Mouse (Mus musculus) hindbrain, postnatal 0 days (tissue): ENCODE data around the gene Sec14l2. TPM values are rescaled to one million over a fixed set of nuclear protein-coding genes. Genes with fewer than 3 reads are reported as not detected.
"Not testable (repeated sequence)": the region's sequence is repeated elsewhere in the genome, so short reads cannot be mapped to it uniquely, and the experiment has no call there.

Experiments used
- ATAC-seq: fragments of 200-750 bp; cut with Nextera tagmentation; 2 replicates; pipeline ENCODE4 v1.8.0; 2017; ENCODE audit warnings: mild to moderate bottlenecking, moderate TSS enrichment, moderate library complexity
- DNase-seq: peaks from one replicate; pipeline ENCODE4 v3.0.0-alpha.2; 2015; ENCODE audit warnings: low spot score
- H3K27ac ChIP-seq: fragments of 300-500 bp; sonication (generic); 2 replicates; pipeline ENCODE4 v1.5.1; 2014; ENCODE audit warnings: mild to moderate bottlenecking
- H3K27me3 ChIP-seq: fragments of 300-500 bp; sonication (generic); 2 replicates; pipeline ENCODE4 v1.6.1; 2014; ENCODE audit warnings: low read length, mixed read lengths; ENCODE audit not compliant: insufficient read depth
- H3K36me3 ChIP-seq: fragments of 300-500 bp; sonication (generic); 2 replicates; pipeline ENCODE4 v1.6.1; 2014; ENCODE audit warnings: low read length, mixed read lengths; ENCODE audit not compliant: insufficient read depth
- H3K4me1 ChIP-seq: fragments of 300-500 bp; sonication (generic); 2 replicates; pipeline ENCODE4 v1.6.1; 2014; ENCODE audit warnings: antibody characterized with exemption, low read length, mixed read lengths; ENCODE audit not compliant: insufficient read depth
- H3K4me2 ChIP-seq: fragments of 300-500 bp; sonication (generic); 2 replicates; pipeline ENCODE4 v1.6.1; 2014; ENCODE audit warnings: low read depth, mild to moderate bottlenecking, low read length, moderate library complexity, mixed read lengths
- H3K4me3 ChIP-seq: fragments of 300-500 bp; sonication (generic); 2 replicates; pipeline ENCODE4 v1.5.1; 2014; ENCODE audit warnings: low read length
- H3K9ac ChIP-seq: fragments of 300-500 bp; sonication (generic); replicated peaks from 2 replicates; pipeline ENCODE4 v1.6.1; 2014; ENCODE audit warnings: mild to moderate bottlenecking, low read length, moderate library complexity, mixed read lengths
- H3K9me3 ChIP-seq: fragments of 300-500 bp; sonication (generic); 2 replicates; pipeline ENCODE4 v1.6.1; 2016; ENCODE audit warnings: low read length, mixed read lengths
- CTCF ChIP-seq: IDR thresholded peaks from 2 replicates; pipeline ENCODE4 v1.5.1; 2016; ENCODE audit warnings: antibody characterized with exemption, control low read depth, low read depth
- WGBS: fragments of 180-500 bp; shearing (Covaris S2); extraction: QIAGEN DNeasy Blood & Tissue Kit; methylation state at CpG from one replicate; pipeline ENCODE4 v1.1.7; 2014; 5-methylcytosine and 5-hydroxymethylcytosine counted together
- polyA plus RNA-seq: library from polyadenylated mRNA; unstranded; fragments of >200 nt; fragmentation: Nextera tagmentation; extraction: Ambion mirVana; gene quantifications from 2 replicates; pipeline ENCODE4 v1.2.1, GENCODE M21; 2015
- total RNA-seq: library from RNA; depleted of rRNA; stranded (reverse); fragments of >200 nt; gene quantifications from 2 replicates; pipeline ENCODE4 v1.2.3, GENCODE M21; 2014

Gene Sec14l2
- total and polyA plus RNA-seq, 2 experiments from 2014 or later = 8.1 to 13.4 TPM

DNA sequence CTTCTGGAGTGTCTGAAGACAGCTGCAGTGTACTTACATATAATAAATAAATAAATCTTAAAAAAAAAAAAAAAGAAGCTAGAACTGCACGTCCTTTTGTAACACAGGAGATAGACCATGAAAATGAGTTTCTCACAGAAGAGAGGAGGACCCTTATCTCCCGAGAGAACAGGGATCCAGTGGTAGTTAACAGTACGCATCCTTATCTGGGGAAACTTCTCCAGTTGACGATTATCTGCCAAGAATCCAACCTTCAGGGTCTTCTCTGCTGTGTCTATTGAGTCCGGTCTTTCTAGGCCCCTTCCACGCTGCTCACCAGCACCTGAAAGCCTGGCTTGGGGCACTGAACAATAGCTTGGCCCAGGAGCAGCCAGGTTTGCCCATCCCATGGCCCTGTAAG lies 9.2 kb downstream of the Sec14l2 start:
- Histone ChIP-seq H3K4me3 (no peak overlapping the region), H3K4me1 (peaks cover 16% of the 10 kb centered on the region), H3K36me3 (peaks cover 8% of the 10 kb centered on the region; the same call in 1 of the 2 replicates), H3K27ac (no peak overlapping the region), H3K9ac (no peak overlapping the region), H3K9me3 (no peaks in the 10 kb centered on the region), H3K4me2 (no peak overlapping the region), H3K27me3 (no peaks in the 10 kb centered on the region)
- TF ChIP-seq CTCF = no peak
- DNase-seq = no peak
- ATAC-seq = no peak
- WGBS = 82% methylated on average over 6 of the region's 6 CpGs

DNA sequence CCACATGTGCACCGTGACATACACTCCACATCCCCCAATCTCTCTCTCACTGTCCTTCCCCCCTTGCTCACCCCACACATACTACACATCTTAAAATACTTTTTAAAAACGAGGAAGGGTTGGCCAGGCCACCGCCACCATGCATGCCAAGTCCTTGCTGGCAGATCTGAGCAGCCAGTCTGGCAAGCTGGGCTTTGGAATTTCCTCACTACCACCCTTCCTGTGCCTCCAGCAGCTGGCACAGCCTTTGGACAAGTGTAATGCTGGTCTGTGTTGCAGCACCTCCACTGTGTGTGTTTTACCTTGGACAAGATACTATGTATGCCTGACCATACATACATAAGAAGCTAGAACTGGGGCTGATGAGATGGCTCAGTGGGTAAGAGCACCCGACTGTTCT lies 9.7 kb downstream of the Sec14l2 start:
- no peak for TF ChIP-seq CTCF
- Histone ChIP-seq H3K27ac (no peak overlapping the region), H3K27me3 (no peaks in the 10 kb centered on the region), H3K4me3 (no peak overlapping the region), H3K4me2 (no peak overlapping the region), H3K9me3 (no peaks in the 10 kb centered on the region), H3K9ac (no peak overlapping the region), H3K4me1 (peaks cover 12% of the 10 kb centered on the region; the same call in 1 of the 2 replicates), H3K36me3 (peaks cover 8% of the 10 kb centered on the region; the same call in 1 of the 2 replicates)
- no peak for DNase-seq
- WGBS = 71% methylated on average over 4 of the region's 4 CpGs
- no peak for ATAC-seq

DNA sequence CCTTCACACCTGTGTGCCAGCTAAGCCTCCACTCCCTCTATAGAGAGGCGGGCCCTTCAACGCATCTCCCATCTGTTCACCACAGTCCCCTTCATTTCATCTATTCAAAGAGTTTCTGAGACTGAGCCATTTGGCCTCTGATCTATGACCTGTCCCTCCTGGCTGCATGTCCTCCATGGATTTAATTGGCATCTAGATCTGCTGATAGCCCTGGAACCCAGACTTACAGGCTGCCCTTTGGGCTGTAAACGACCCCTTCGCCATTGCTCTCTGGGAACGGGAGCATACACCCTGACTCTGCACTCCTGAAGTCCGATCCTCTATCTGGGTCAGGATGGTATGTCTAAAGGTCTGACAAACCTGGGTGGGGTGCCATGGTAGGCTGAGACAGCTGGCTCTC lies 10.4 kb downstream of the Sec14l2 start:
- DNase-seq = no peak
- 78% methylated on average over 6 of the region's 6 CpGs for WGBS
- H3K27me3 ChIP-seq = no peaks in the 10 kb centered on the region
- H3K4me2 ChIP-seq = no peak overlapping the region
- no peak overlapping the region for H3K27ac ChIP-seq
- H3K9me3 ChIP-seq = no peaks in the 10 kb centered on the region
- TF ChIP-seq CTCF = no peak
- no peak for ATAC-seq
- peaks cover 10% of the 10 kb centered on the region; the same call in 1 of the 2 replicates for H3K4me1 ChIP-seq
- H3K4me3 ChIP-seq = no peak overlapping the region
- peaks cover 8% of the 10 kb centered on the region; the same call in 1 of the 2 replicates for H3K36me3 ChIP-seq
- no peak overlapping the region for H3K9ac ChIP-seq

DNA sequence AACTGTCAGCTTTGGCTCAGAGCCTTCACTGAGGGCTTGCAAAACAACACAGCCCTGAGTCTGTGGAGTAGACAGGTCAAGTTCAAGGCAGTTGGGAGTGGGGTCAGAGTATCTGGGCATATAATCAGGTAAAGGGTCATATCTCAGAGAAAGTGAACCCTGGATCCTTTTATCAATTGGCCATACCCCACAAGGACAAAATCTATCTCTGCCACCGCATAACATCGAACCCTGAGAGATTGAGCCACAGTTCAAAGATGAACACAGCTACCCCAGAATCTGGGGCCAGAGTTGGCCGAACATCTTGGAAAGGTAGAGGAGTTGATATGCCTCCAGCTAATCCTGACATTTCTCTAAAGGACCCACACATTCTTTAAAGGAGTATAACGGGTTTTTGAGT lies 11.2 kb downstream of the Sec14l2 start:
- Histone ChIP-seq H3K27ac (no peak overlapping the region), H3K4me1 (peaks cover 4% of the 10 kb centered on the region; the same call in 1 of the 2 replicates), H3K4me3 (no peak overlapping the region), H3K9ac (no peak overlapping the region), H3K9me3 (no peaks in the 10 kb centered on the region), H3K27me3 (no peaks in the 10 kb centered on the region), H3K4me2 (no peak overlapping the region), H3K36me3 (peaks cover 13% of the 10 kb centered on the region; the same call in 1 of the 2 replicates)
- 90% methylated on average over 4 of the region's 4 CpGs for WGBS
- TF ChIP-seq CTCF = no peak
- DNase-seq (no peak), ATAC-seq (no peak)

DNA sequence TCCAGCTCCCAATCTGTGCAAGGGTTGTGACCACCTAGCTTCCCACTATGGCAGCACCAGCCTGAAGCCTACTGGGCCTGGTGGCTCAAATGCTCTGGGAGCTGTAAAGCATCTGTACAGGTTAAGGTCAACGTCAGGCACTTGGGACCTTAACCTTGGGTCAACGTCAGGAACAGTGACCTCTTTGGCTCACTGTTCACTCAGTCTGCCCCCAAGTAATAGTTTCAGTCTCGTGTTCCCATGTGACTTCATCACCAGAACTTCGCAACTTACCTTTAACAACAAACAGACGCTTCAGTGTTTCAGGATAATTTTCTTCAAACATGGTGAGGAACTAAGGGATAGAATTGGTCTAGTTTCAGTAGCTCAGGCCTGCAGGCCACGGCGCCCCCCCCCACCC lies 14.5 kb downstream of the Sec14l2 start:
- Histone ChIP-seq H3K27ac (no peak overlapping the region), H3K9ac (no peak overlapping the region), H3K9me3 (no peaks in the 10 kb centered on the region), H3K4me2 (no peak overlapping the region), H3K4me1 (no peaks in the 10 kb centered on the region), H3K27me3 (no peaks in the 10 kb centered on the region), H3K36me3 (peaks cover 13% of the 10 kb centered on the region; the same call in 1 of the 2 replicates), H3K4me3 (no peak overlapping the region)
- WGBS = 90% methylated on average over 7 of the region's 7 CpGs
- ATAC-seq = no peak
- DNase-seq = no peak
- no peak for TF ChIP-seq CTCF

DNA sequence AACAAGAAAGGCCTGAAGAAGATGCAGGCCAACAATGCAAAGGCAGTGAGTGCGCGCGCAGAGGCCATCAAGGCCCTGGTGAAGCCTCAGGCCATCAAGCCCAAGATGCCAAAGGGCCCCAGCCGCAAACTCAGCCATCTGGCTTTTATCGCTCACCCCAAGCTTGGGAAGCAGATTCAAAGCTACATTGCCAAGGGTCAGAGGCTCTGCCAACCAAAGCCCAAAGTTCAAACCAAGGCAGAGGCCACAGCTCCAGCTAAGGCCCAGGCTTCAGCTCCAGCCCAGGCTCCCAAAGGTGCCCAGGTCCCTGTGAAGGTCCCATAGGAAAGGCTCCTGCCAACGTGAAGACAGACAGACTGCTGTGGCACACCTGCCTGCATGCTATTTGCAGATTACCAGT lies 15.3 kb downstream of the Sec14l2 start:
- not testable (repeated sequence) for DNase-seq
- WGBS = 97% methylated on average over 6 of the region's 6 CpGs

DNA sequence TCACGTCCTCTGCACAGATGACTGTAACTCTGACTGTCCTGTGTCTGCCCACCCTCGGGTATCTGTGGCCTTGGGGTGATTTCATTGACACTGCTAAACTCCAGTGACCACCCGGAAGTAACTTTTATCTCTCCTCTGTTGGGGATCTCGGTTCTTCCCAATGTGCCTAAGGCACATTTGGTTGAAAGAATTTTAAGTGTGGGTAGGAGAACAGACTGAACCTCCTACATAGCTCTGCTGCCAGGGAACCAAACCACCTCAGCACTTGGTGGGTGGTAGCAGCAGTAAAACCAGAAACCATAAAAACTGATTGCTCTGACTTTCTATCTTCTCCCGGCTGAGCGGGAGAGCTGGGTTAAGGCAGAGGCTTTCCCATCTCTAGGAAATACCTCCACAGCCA lies 17.8 kb downstream of the Sec14l2 start:
- H3K27ac ChIP-seq = no peak overlapping the region
- no peak overlapping the region for H3K9ac ChIP-seq
- no peaks in the 10 kb centered on the region for H3K9me3 ChIP-seq
- DNase-seq (no peak), ATAC-seq (no peak)
- H3K27me3 ChIP-seq = no peaks in the 10 kb centered on the region
- 87% methylated on average over 6 of the region's 6 CpGs for WGBS
- H3K4me2 ChIP-seq = no peak overlapping the region
- peaks cover 10% of the 10 kb centered on the region; the same call in 1 of the 2 replicates for H3K36me3 ChIP-seq
- H3K4me1 ChIP-seq = no peaks in the 10 kb centered on the region
- H3K4me3 ChIP-seq = no peak overlapping the region
- no peak for TF ChIP-seq CTCF

More for the DNA sequence above, 15.3 kb downstream of the Sec14l2 start:
- H3K4me3 ChIP-seq, H3K9ac ChIP-seq, ATAC-seq, H3K27ac ChIP-seq, H3K4me1 ChIP-seq, H3K27me3 ChIP-seq, H3K4me2 ChIP-seq, H3K9me3 ChIP-seq: not testable (repeated sequence)
- H3K36me3 ChIP-seq = peaks cover 13% of the 10 kb centered on the region; the same call in 1 of the 2 replicates
